Mouse (Mus musculus) stomach, postnatal 0 days (tissue): ENCODE results near the gene Ybx2.

Experiments
- CTCF ChIP-seq: IDR thresholded peaks from 2 replicates; pipeline ENCODE4 v1.5.1; 2016; ENCODE audit warnings: antibody characterized with exemption, low read depth, mild to moderate bottlenecking, moderate library complexity
- EP300 ChIP-seq: optimal IDR thresholded peaks from 2 replicates; pipeline ENCODE3; 2016; ENCODE audit warnings: antibody characterized with exemption

- TF ChIP-seq CTCF (no peak), EP300 (no peak)
Measured at GRCm38 (mm10) chr11:69940962-69941361, 5.4 kb downstream of the Ybx2 start.
